7 mouse cellular contexts compared by ENCODE assay signal in genomic region chr12:113097749-113098281, GRCm38 (mm10). TPM values are rescaled to one million over a fixed set of nuclear protein-coding genes. Genes with fewer than 3 reads are reported as not detected.
A peak's percentile ranks its signal among the peaks of the same experiment; 100 is the strongest.
DNase-seq lines count a peak whose midpoint lies in the region; ATAC-seq lines count a peak whose summit lies in the region.

Mta1 (plus strand) TSS chr12:113098278.

- peaks cover 2% of the 10 kb centered on the region; the same call in 1 of the 2 replicates for H3K36me3 ChIP-seq in forebrain, embryonic 13.5 days (ENCODE audit: poor library complexity, severe bottlenecking)

- 1% methylated on average over 31 of the region's 53 CpGs for WGBS in forebrain, embryonic 13.5 days

- peak within 1 kb of the TSS; percentile 99 for H3K4me3 ChIP-seq in forebrain, embryonic 13.5 days

- peak within 1 kb of the TSS; percentile 98 for H3K9ac ChIP-seq in forebrain, embryonic 13.5 days

- DNase-seq in T-cell, adult 2 months (ENCODE audit: low spot score), result peak; percentile 42
- DNase-seq in heart, postnatal 25 days (ENCODE audit: low spot score), result no peak
- no peak for DNase-seq in layer of hippocampus, adult 8-10 months (ENCODE audit: low spot score in 2 of 2)
- DNase-seq in lung, postnatal 10 days, result peak; percentile 53
- peak; percentile 56 for DNase-seq in right cerebral cortex, postnatal 25 days

- ATAC-seq in cerebellum, adult (ENCODE audit: insufficient number of reproducible peaks, low FRiP score, low TSS enrichment), result peak; percentile 23; the same call in 1 of the 2 replicates
- peak; percentile 73 for ATAC-seq in forebrain, embryonic 13.5 days

- H3K9me3 ChIP-seq in forebrain, embryonic 13.5 days (replicated peaks), result no peaks in the 10 kb centered on the region

- H3K4me1 ChIP-seq in forebrain, embryonic 13.5 days, result peaks cover 42% of the 10 kb centered on the region

- H3K27ac ChIP-seq in forebrain, embryonic 13.5 days, result peak within 1 kb of the TSS; percentile 65

- no peaks in the 10 kb centered on the region for H3K27me3 ChIP-seq in forebrain, embryonic 13.5 days

- H3K4me2 ChIP-seq in forebrain, embryonic 13.5 days, result peak within 1 kb of the TSS; percentile 93

- intact Hi-C loops in heart, postnatal 25 days (cut with DNase I), result no loop called here

RNA-seq across cellular contexts. Expression of gene Mta1, which starts in this region (rescaled TPM):
- polyA plus RNA-seq in forebrain, embryonic 13.5 days (2015; fragmentation: Nextera tagmentation; extraction: Ambion mirVana), result 19.5 and 20.2 TPM in 2 replicates
- 10 to 100 TPM; 48.4 to 49.3 TPM for total RNA-seq in heart, postnatal 25 days (2021)
- 10 to 100 TPM; 70.5 to 74.8 (median 72.0) TPM for total RNA-seq in layer of hippocampus, adult 8-10 months (2022)

Comparison
In these comparisons a context has a peak if more than half of its experiments do, and no peak if none do; other contexts are left out.
1. DNase-seq: peak in T-cell, adult 2 months (single experiment), lung, postnatal 10 days (single experiment) and right cerebral cortex, postnatal 25 days (single experiment); none in heart, postnatal 25 days (single experiment) and layer of hippocampus, adult 8-10 months (0 of 2).